Mouse (Mus musculus) MEL (cell line): ENCODE results near the gene Pld1. TPM values are rescaled to one million over a fixed set of nuclear protein-coding genes. Genes with fewer than 3 reads are reported as not detected.

ENCODE experiments used
- DNase-seq: peaks from one replicate; pipeline ENCODE4 v3.0.0; 2011; ENCODE audit warnings: low read depth, low spot score
- H3K27ac ChIP-seq: 2 replicates; pipeline ENCODE4 v1.5.1; 2012; ENCODE audit warnings: low read depth, mild to moderate bottlenecking, control low read depth, low read length, moderate library complexity; ENCODE audit not compliant: control insufficient read depth
- H3K27me3 ChIP-seq, 2 experiments: fragments of 150-350 bp in 1 of 2; sonication (generic) in 1 of 2; 2 replicates each; pipeline ENCODE4 v1.6.1; 2012; ENCODE audit warnings: low read length in 2 of 2, mild to moderate bottlenecking in 2 of 2, improper control_type of control experiment in 1 of 2, moderate library complexity in 1 of 2; ENCODE audit not compliant: insufficient read depth in 2 of 2, control insufficient read depth in 1 of 2
- H3K36me3 ChIP-seq, 2 experiments: 2 replicates each; pipeline ENCODE4 v1.6.1; 2012 to 2014; ENCODE audit warnings: low read length in 2 of 2, improper control_type of control experiment in 1 of 2, inconsistent platforms in 1 of 2, mild to moderate bottlenecking in 1 of 2; ENCODE audit not compliant: insufficient read depth in 2 of 2, control insufficient read depth in 1 of 2
- H3K4me1 ChIP-seq, 2 experiments: fragments of 150-350 bp in 1 of 2; sonication (generic) in 1 of 2; 2 replicates each; pipeline ENCODE4 v1.6.1; 2012; ENCODE audit warnings: low read length in 2 of 2, improper control_type of control experiment in 1 of 2, mild to moderate bottlenecking in 1 of 2; ENCODE audit not compliant: insufficient read depth in 2 of 2, control insufficient read depth in 1 of 2
- H3K4me3 ChIP-seq, 2 experiments: fragments of 150-350 bp in 1 of 2; sonication (generic) in 1 of 2; 2 replicates each; pipeline ENCODE4 v1.5.1; 2012; ENCODE audit warnings: low read depth in 2 of 2, low read length in 2 of 2, mild to moderate bottlenecking in 2 of 2, moderate library complexity in 2 of 2, control low read depth in 1 of 2, improper control_type of control experiment in 1 of 2; ENCODE audit not compliant: control insufficient read depth in 1 of 2, insufficient read depth in 1 of 2
- H3K79me2 ChIP-seq: 2 replicates; pipeline ENCODE4 v1.6.1; 2012; ENCODE audit warnings: mild to moderate bottlenecking, low read length, moderate library complexity; ENCODE audit not compliant: control insufficient read depth, poor library complexity, insufficient read depth
- H3K9ac ChIP-seq: 2 replicates; pipeline ENCODE4 v1.6.1; 2012; ENCODE audit warnings: low read depth, mild to moderate bottlenecking, control low read depth, low read length, moderate library complexity; ENCODE audit not compliant: control insufficient read depth, poor library complexity, severe bottlenecking
- H3K9me3 ChIP-seq: fragments of 150-350 bp; sonication (generic); replicated peaks from 2 replicates; pipeline ENCODE4 v1.6.1; 2012; ENCODE audit warnings: mild to moderate bottlenecking, low read length, improper control_type of control experiment, moderate library complexity; ENCODE audit not compliant: insufficient read depth
- BHLHE40 ChIP-seq: IDR thresholded peaks from 2 replicates; pipeline ENCODE4 v1.6.1; 2012; ENCODE audit warnings: low read depth, mild to moderate bottlenecking, inconsistent platforms, low read length, improper control_type of control experiment, borderline replicate concordance
- CHD1 ChIP-seq: IDR thresholded peaks from 2 replicates; pipeline ENCODE4 v1.6.1; 2012; ENCODE audit warnings: low read depth, mild to moderate bottlenecking, inconsistent platforms, low read length, improper control_type of control experiment
- E2F4 ChIP-seq: IDR thresholded peaks from 2 replicates; pipeline ENCODE4 v1.6.1; 2011; ENCODE audit warnings: low read depth, low read length, improper control_type of control experiment, borderline replicate concordance
- EP300 ChIP-seq, 2 experiments: IDR thresholded peaks; 2 replicates each; pipeline ENCODE4 v1.6.1; 2011; ENCODE audit warnings: improper control_type of control experiment in 2 of 2, low read length in 2 of 2, low read depth in 1 of 2, mild to moderate bottlenecking in 1 of 2
- GATA1 ChIP-seq: IDR thresholded peaks from 2 replicates; pipeline ENCODE4 v1.6.1; 2011; ENCODE audit warnings: low read depth, low read length, improper control_type of control experiment
- MAZ ChIP-seq: IDR thresholded peaks from 2 replicates; pipeline ENCODE4 v1.6.1; 2012; ENCODE audit warnings: low read depth, mild to moderate bottlenecking, inconsistent platforms, low read length, improper control_type of control experiment
- MEF2A ChIP-seq: IDR thresholded peaks from 2 replicates; pipeline ENCODE4 v1.6.1; 2014; ENCODE audit warnings: low read depth, mild to moderate bottlenecking, inconsistent platforms, low read length, improper control_type of control experiment; ENCODE audit not compliant: poor library complexity, insufficient replicate concordance, severe bottlenecking; ENCODE audit errors: extremely low read depth
- MYC ChIP-seq: IDR thresholded peaks from 2 replicates; pipeline ENCODE4 v1.6.1; 2011; ENCODE audit warnings: low read depth, mild to moderate bottlenecking, low read length, improper control_type of control experiment, moderate library complexity
- NRF1 ChIP-seq: IDR thresholded peaks from 2 replicates; pipeline ENCODE4 v1.6.1; 2014; ENCODE audit warnings: low read depth, mild to moderate bottlenecking, inconsistent platforms, low read length, improper control_type of control experiment, moderate library complexity; ENCODE audit not compliant: poor library complexity, insufficient read depth, severe bottlenecking
- POLR2A ChIP-seq, 2 experiments: IDR thresholded peaks; 2 replicates each; pipeline ENCODE4 v1.6.1; 2011 to 2012; ENCODE audit warnings: low read length in 2 of 2, mild to moderate bottlenecking in 2 of 2, control low read depth in 1 of 2, improper control_type of control experiment in 1 of 2, low read depth in 1 of 2, moderate library complexity in 1 of 2; ENCODE audit not compliant: control insufficient read depth in 1 of 2, insufficient read depth in 1 of 2, poor library complexity in 1 of 2
- POLR2AphosphoS2 ChIP-seq: IDR thresholded peaks from 2 replicates; pipeline ENCODE4 v1.6.1; 2011; ENCODE audit warnings: low read length, improper control_type of control experiment
- RAD21 ChIP-seq: IDR thresholded peaks from 2 replicates; pipeline ENCODE4 v1.6.1; 2011; ENCODE audit warnings: mild to moderate bottlenecking, low read depth, low read length, improper control_type of control experiment
- TAL1 ChIP-seq: IDR thresholded peaks from 2 replicates; pipeline ENCODE4 v1.6.1; 2012; ENCODE audit warnings: mild to moderate bottlenecking, inconsistent platforms, low read length, moderate library complexity, mixed read lengths
- TCF12 ChIP-seq: IDR thresholded peaks from 2 replicates; pipeline ENCODE4 v1.6.1; 2014; ENCODE audit warnings: low read depth, mild to moderate bottlenecking, inconsistent platforms, low read length, improper control_type of control experiment, moderate library complexity
- USF2 ChIP-seq, 2 experiments: IDR thresholded peaks; 2 replicates each; pipeline ENCODE4 v1.6.1; 2011 to 2012; ENCODE audit warnings: improper control_type of control experiment in 2 of 2, low read length in 2 of 2, borderline replicate concordance in 1 of 2, inconsistent platforms in 1 of 2, low read depth in 1 of 2, mild to moderate bottlenecking in 1 of 2; ENCODE audit not compliant: insufficient read depth in 1 of 2
- ZMIZ1 ChIP-seq: IDR thresholded peaks from 2 replicates; pipeline ENCODE4 v1.6.1; 2012; ENCODE audit warnings: low read depth, mild to moderate bottlenecking, inconsistent platforms, low read length, improper control_type of control experiment, moderate library complexity
- polyA plus RNA-seq, 2 experiments: library from polyadenylated mRNA; stranded (reverse) in 1 of 2; unstranded in 1 of 2; fragments of >175 nt in 1 of 2; fragments of >200 nt in 1 of 2; gene quantifications; 2 replicates each; pipeline versions ENCODE4 v1.2.1 to v1.2.4; 2012; ENCODE audit warnings: low replicate concordance in 2 of 2, low read depth in 1 of 2; ENCODE audit not compliant: insufficient read length in 2 of 2, insufficient read depth in 1 of 2, missing spikeins in 1 of 2
- total RNA-seq: library from RNA; depleted of rRNA; stranded (reverse); fragments of 300-350 nt; gene quantifications from 2 replicates; pipeline ENCODE4 v1.2.3, GENCODE M21; 2012

The Pld1 gene
- total and polyA plus RNA-seq, 3 experiments: 0.22 TPM; not detected in 2

- H3K9ac ChIP-seq: no peak overlapping the region
- H3K4me1 ChIP-seq: no peaks in the 10 kb centered on the region
- H3K27ac ChIP-seq: no peak overlapping the region
- no peaks in the 10 kb centered on the region for H3K9me3 ChIP-seq
- TF ChIP-seq NRF1 (no peak), MEF2A (no peak), CHD1 (no peak), BHLHE40 (no peak), MYC (no peak), ZMIZ1 (no peak), RAD21 (no peak), TCF12 (no peak), E2F4 (no peak), USF2 (IDR thresholded peaks at IDR 0.05; ENCODE audit: borderline replicate concordance in 1 of 2, insufficient read depth in 1 of 2, low read depth in 1 of 2, low read length in 2 of 2) (no peak), GATA1 (no peak), POLR2A (IDR thresholded peaks at IDR 0.05; ENCODE audit: control insufficient read depth in 1 of 2, insufficient read depth in 1 of 2, low read depth in 1 of 2, low read length in 2 of 2, poor library complexity in 1 of 2) (no peak), TAL1 (no peak), POLR2AphosphoS2 (no peak)
- TF ChIP-seq, all 39 proteins: peak for 0
- no peaks in the 10 kb centered on the region for H3K36me3 ChIP-seq
- H3K27me3 ChIP-seq: no peaks in the 10 kb centered on the region
- H3K4me3 ChIP-seq: no peak overlapping the region
- H3K79me2 ChIP-seq: no peaks in the 10 kb centered on the region
- DNase-seq: no peak
These were observed 40.3 kb upstream of the Pld1 start for GRCm38 (mm10) chr3:27898178-27898577.

- no peaks in the 10 kb centered on the region for H3K79me2 ChIP-seq
- H3K4me3 ChIP-seq: no peak overlapping the region
- H3K9ac ChIP-seq: no peak overlapping the region
- no peaks in the 10 kb centered on the region for H3K36me3 ChIP-seq
- no peaks in the 10 kb centered on the region for H3K9me3 ChIP-seq
- H3K27ac ChIP-seq: no peak overlapping the region
- no peak for DNase-seq
- H3K4me1 ChIP-seq: no peaks in the 10 kb centered on the region
- no peak for TF ChIP-seq EP300 (IDR thresholded peaks at IDR 0.05; ENCODE audit: low read depth in 1 of 2, low read length in 2 of 2)
- no peak for TF ChIP-seq MAZ
- H3K27me3 ChIP-seq: no peaks in the 10 kb centered on the region
These were observed 39.3 kb upstream of the Pld1 start for GRCm38 (mm10) chr3:27899012-27899726.
